Mouse (Mus musculus) liver, embryonic 15.5 days (tissue): Measurements from ENCODE around the gene Atp8b4. TPM values are rescaled to one million over a fixed set of nuclear protein-coding genes. Genes with fewer than 3 reads are reported as not detected.

Experiments
- ATAC-seq: fragments of 200-750 bp; cut with Nextera tagmentation; 2 replicates; pipeline ENCODE4 v1.8.0; 2017; ENCODE audit warnings: moderate number of reproducible peaks, mild to moderate bottlenecking, moderate library complexity; ENCODE audit not compliant: insufficient read depth
- H3K27ac ChIP-seq: fragments of 300-500 bp; sonication (generic); replicated peaks from 2 replicates; pipeline ENCODE4 v1.5.1; 2015; ENCODE audit warnings: mild to moderate bottlenecking, inconsistent platforms
- H3K27me3 ChIP-seq: fragments of 300-500 bp; sonication (generic); 2 replicates; pipeline ENCODE4 v1.6.1; 2015; ENCODE audit warnings: mild to moderate bottlenecking, inconsistent platforms
- H3K36me3 ChIP-seq: fragments of 300-500 bp; sonication (generic); replicated peaks from 2 replicates; pipeline ENCODE4 v1.6.1; 2015; ENCODE audit warnings: moderate library complexity, mild to moderate bottlenecking, inconsistent platforms
- H3K4me1 ChIP-seq: fragments of 300-500 bp; sonication (generic); replicated peaks from 2 replicates; pipeline ENCODE4 v1.6.1; 2015; ENCODE audit warnings: inconsistent platforms
- H3K4me2 ChIP-seq: fragments of 300-500 bp; sonication (generic); 2 replicates; pipeline ENCODE4 v1.6.1; 2015; ENCODE audit warnings: moderate library complexity, mild to moderate bottlenecking, inconsistent platforms
- H3K4me3 ChIP-seq: fragments of 300-500 bp; sonication (generic); replicated peaks from 2 replicates; pipeline ENCODE4 v1.5.1; 2015; ENCODE audit warnings: mild to moderate bottlenecking, inconsistent platforms
- H3K9ac ChIP-seq: fragments of 300-500 bp; sonication (generic); 2 replicates; pipeline ENCODE4 v1.6.1; 2015; ENCODE audit warnings: moderate library complexity, mild to moderate bottlenecking, inconsistent platforms
- H3K9me3 ChIP-seq: fragments of 300-500 bp; sonication (generic); replicated peaks from 2 replicates; pipeline ENCODE4 v1.6.1; 2016; ENCODE audit warnings: inconsistent platforms
- WGBS: fragments of 180-500 bp; shearing (Covaris S2); methylation state at CpG from one replicate; pipeline ENCODE4 v1.1.7; 2015; ENCODE audit warnings: mixed read lengths; ENCODE audit not compliant: insufficient replicate concordance; 5-methylcytosine and 5-hydroxymethylcytosine counted together
- polyA plus RNA-seq: library from polyadenylated mRNA; unstranded; fragments of >200 nt; fragmentation: Nextera tagmentation; extraction: Ambion mirVana; gene quantifications from 2 replicates; pipeline ENCODE4 v1.2.1, GENCODE M21; 2015

The Atp8b4 gene
- polyA plus RNA-seq, 1 experiment from 2014 or later, result 6.7 TPM

DNA sequence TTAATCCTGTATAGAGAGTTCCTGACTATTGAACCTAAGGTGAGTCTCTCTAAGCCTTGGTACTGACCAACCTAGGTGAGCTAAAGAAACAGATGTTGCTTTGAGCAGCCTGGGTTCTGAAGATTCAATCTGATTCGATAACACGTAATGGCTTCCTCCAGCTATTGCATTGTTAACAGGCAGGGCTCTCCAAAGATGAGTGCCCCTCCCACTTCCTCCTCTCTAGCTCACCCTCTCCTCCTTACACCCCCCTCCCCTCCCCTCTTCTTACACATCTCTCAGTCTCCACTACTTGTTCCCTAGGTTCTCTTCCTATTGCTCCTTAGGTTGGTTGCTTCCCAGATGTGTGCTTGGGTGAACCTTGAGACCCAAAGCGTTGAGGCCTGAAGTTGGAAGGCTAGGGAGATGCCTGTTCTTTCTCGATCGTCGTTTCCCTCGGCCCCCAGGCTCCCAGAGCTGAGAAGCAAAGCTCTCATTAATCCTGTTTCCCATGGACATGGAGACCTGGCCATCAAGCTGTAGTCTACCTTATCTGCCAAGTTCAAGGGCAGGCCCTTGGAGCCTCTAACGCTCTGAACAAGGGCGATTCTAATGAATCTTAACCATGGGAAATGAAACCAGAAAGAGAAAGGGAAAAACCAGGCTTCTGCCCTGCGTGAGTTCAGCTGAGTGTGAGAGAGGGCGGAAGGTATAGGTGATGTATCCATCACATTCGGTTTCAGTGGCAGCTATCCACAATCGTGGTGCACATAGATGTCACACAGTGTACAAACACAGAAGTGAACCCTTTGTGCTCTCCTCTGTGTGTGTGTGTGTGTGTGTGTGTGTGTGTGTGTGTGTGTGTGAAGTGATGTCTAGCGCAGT lies 4.4 kb downstream of the Atp8b4 start:
- no peak overlapping the region for H3K4me3 ChIP-seq
- H3K27me3 ChIP-seq, result no peaks in the 10 kb centered on the region
- no peaks in the 10 kb centered on the region for H3K36me3 ChIP-seq
- no peak overlapping the region for H3K27ac ChIP-seq
- H3K4me1 ChIP-seq, result 0 out of 2 replicates have a peak, but pooled peaks cover 2% of the 10 kb centered on the region
- 64% methylated on average over 14 of the region's 14 CpGs for WGBS
- no peak overlapping the region for H3K4me2 ChIP-seq
- ATAC-seq, result no peak
- no peak overlapping the region for H3K9ac ChIP-seq
- no peaks in the 10 kb centered on the region for H3K9me3 ChIP-seq

DNA sequence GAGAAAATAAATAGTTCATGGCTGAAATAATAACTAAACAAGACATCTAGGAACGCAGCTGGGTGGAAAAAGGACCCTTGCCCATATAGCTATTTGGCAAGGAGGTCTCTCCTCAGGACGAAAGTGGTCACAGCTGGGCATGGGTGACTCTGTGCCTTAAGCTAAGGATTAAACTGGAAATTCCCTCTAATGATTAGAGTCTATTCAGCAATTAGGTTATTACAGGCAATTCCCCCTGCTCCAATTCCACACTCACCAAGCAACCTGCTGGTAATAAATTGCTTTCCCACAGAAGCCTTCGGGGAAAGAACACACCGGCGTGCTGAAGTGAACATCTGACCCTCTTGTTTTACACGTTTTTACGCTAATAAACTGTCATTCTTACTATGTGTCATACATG lies 5.2 kb downstream of the Atp8b4 start:
- Histone ChIP-seq H3K9me3 (no peaks in the 10 kb centered on the region), H3K27me3 (no peaks in the 10 kb centered on the region), H3K9ac (no peak overlapping the region), H3K4me2 (no peak overlapping the region), H3K36me3 (no peaks in the 10 kb centered on the region), H3K4me1 (no peaks in the 10 kb centered on the region), H3K4me3 (no peak overlapping the region), H3K27ac (no peak overlapping the region)
- 71% methylated on average over 7 of the region's 7 CpGs for WGBS
- no peak for ATAC-seq

DNA sequence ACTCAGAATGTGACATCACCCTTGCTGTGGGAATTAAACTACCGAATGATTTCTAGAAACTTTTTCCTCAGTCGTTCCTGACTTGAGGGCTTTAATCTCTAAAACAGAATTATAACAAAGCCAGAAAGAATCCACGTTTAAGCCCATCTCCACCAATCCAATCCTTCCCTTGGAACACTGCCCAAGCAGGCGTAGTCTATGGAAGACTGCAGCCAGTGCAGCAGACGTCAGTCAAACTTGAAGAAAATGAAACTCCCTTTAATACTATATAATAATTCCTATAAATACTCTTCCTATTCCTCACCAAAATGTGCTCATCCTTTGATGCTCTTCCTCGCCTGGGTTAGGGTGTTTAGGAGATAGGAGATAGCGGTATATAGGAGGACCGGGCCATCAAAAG lies 7.2 kb downstream of the Atp8b4 start:
- Histone ChIP-seq H3K4me2 (no peak overlapping the region), H3K9ac (no peak overlapping the region), H3K36me3 (no peaks in the 10 kb centered on the region), H3K9me3 (no peaks in the 10 kb centered on the region), H3K27me3 (no peaks in the 10 kb centered on the region), H3K4me1 (no peaks in the 10 kb centered on the region), H3K27ac (no peak overlapping the region), H3K4me3 (no peak overlapping the region)
- no peak for ATAC-seq
- WGBS, result 61% methylated on average over 8 of the region's 8 CpGs

DNA sequence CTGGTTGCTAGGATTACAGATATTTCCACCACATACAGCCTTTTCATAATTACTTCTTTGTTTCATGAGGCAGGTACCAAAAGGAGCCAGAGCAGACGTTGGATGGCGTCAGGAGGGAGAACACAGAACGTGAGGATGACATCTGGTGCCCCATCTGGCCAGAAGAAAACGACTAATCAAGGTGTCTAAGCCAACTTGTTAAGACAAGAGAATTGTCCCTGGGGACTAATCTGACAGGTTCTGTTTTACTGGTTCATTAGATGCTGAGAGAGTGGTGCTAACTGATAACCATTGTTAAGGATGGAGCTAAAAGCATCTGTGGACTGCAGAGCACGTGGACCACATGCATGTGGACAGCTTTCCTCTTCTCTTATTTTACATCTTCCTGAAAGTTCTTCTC lies 7.8 kb downstream of the Atp8b4 start:
- WGBS, result 54% methylated on average over 5 of the region's 5 CpGs
- no peaks in the 10 kb centered on the region for H3K4me1 ChIP-seq
- ATAC-seq, result no peak

DNA sequence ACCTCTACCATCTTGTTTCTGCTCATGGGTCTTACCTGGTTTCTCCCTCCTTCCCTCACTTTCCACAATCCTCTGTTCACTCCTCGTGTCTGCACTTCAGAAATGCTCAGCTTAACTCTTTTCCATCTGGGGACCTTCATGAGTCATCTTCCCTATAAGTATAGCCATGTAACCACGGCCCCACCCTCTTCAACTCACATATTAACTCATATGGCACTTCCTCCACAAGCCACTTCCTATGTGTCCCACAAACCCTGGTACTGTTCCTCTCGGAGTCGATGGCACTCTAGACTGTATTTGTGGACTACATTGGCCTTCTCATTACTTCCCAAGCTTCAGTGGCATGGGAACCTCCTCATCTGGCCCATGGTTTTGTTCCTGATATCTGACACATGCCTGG lies 9.0 kb downstream of the Atp8b4 start:
- 0 out of 2 replicates have a peak overlapping the region, but pooled peaks have one; percentile 18 for H3K4me2 ChIP-seq
- no peaks in the 10 kb centered on the region for H3K9me3 ChIP-seq

More for the DNA sequence above, 7.8 kb downstream of the Atp8b4 start:
- Histone ChIP-seq H3K36me3 (no peaks in the 10 kb centered on the region), H3K9me3 (no peaks in the 10 kb centered on the region), H3K9ac (no peak overlapping the region), H3K4me3 (no peak overlapping the region), H3K4me2 (no peak overlapping the region), H3K27ac (no peak overlapping the region), H3K27me3 (no peaks in the 10 kb centered on the region)

DNA sequence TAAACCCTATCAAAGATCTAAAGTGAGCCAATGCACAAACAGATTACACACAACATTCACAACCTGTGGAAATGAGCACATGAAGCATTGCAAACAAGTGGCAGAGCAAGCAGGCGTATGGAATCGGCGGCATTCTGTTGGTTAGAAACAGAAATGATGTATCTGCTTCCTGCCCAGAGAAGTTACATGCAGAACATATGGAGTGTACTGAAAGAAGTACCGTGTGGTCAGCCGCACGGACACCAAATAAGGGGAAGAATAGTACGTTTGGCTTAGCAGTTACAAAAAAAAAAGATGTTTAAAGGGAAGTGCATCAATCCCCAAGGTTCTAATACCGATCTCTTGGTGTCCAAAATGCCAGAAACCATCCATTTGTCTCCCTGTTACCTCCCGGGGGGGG lies 9.9 kb downstream of the Atp8b4 start:
- no peak overlapping the region for H3K27ac ChIP-seq
- 48% methylated on average over 9 of the region's 9 CpGs for WGBS

More for the DNA sequence above, 9.0 kb downstream of the Atp8b4 start:
- no peak for ATAC-seq
- no peaks in the 10 kb centered on the region for H3K36me3 ChIP-seq
- 14% methylated on average over 4 of the region's 4 CpGs for WGBS
- H3K4me1 ChIP-seq, result no peaks in the 10 kb centered on the region
- 0 out of 2 replicates have a peak overlapping the region, but pooled peaks have one; percentile 34 for H3K27ac ChIP-seq
- H3K4me3 ChIP-seq, result peak overlapping the region; percentile 34; the same call in 1 of the 2 replicates
- no peak overlapping the region for H3K9ac ChIP-seq
- no peaks in the 10 kb centered on the region for H3K27me3 ChIP-seq

DNA sequence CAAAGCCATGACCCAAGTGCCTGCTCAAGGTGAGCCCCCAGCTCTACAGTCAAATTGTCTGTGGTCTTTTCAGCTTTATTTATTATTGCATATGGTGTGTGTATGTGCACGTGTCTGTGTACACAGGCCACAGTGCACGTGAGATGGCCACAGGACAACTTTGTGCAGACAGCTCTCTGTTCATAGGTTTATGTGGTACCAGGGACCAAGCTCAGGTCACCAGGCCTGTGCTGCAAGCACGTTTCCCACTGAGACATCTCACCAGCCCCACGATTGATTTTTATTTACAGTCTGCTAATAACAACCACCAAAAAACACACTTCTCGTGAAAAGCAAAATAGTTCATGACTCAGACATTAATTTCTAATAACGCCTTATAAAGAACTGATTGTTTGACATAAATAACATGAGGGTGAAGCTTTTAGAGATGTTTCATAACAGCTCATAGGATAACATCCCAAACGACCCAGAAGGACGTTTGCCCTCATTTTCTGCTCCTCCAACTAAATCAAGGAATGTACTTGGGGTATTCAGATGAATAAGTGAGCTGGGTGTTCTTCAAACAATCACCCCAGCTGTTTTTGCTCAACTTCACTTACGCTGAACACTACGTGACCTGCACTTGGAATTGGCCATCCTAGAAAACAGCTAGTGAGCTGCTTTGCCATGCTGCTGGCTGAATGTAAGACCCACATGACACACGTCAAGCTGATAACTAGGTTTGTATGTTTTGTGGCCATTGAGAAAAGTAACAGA lies 15.0 kb downstream of the Atp8b4 start:
- Histone ChIP-seq H3K9me3 (no peaks in the 10 kb centered on the region), H3K4me3 (no peak overlapping the region), H3K27me3 (no peaks in the 10 kb centered on the region), H3K36me3 (no peaks in the 10 kb centered on the region), H3K9ac (no peak overlapping the region), H3K27ac (no peak overlapping the region), H3K4me1 (no peaks in the 10 kb centered on the region), H3K4me2 (no peak overlapping the region)
- 60% methylated on average over 11 of the region's 11 CpGs for WGBS
- ATAC-seq, result no peak

More for the DNA sequence above, 9.9 kb downstream of the Atp8b4 start:
- Histone ChIP-seq H3K36me3 (no peaks in the 10 kb centered on the region), H3K9ac (no peak overlapping the region), H3K4me2 (peak overlapping the region; percentile 18; the same call in 1 of the 2 replicates), H3K4me1 (no peaks in the 10 kb centered on the region), H3K27me3 (no peaks in the 10 kb centered on the region), H3K9me3 (no peaks in the 10 kb centered on the region), H3K4me3 (peak overlapping the region; percentile 34)
- ATAC-seq, result no peak

DNA sequence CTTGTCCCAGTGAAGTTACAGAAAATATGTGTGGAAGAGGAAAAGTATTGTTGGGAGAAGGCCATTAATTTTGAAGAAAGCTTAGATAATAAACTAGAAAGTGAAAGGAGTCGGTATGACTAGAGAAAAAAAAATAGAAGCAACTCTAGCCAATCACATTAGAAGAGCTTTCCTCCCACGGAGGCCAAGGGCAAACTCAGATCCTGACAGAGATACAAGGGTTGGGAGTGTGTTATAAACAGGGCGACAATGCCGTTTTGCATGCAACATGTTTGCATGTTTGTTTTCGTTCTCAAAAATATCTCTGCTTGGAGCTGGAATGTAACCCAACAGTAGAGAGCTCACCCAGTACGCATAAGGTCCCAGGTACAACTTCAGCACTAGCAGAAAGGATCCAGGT lies 17.1 kb downstream of the Atp8b4 start:
- no peak overlapping the region for H3K27ac ChIP-seq
- WGBS, result 43% methylated on average over 6 of the region's 6 CpGs

DNA sequence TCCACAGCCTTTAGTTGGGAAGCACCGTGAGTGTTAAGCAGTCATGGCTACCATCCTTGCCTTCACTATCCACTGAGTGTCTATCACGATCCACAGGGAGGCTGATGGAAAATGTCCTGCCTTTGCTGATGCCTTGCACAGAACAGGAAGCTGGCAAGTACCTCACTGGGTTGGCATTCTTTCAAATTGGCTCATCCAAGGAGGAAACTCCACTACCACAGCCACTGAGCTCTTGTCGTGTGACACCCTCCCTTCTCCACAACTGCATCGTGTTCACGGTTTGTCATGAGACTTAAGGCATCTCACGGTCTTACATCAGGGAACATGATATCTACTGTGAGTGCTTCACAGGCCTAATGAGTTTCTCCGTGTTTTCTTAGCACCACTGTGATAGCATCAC lies 22.9 kb downstream of the Atp8b4 start:
- Histone ChIP-seq H3K4me2 (no peak overlapping the region), H3K9ac (no peak overlapping the region)
- no peak for ATAC-seq

More for the DNA sequence above, 17.1 kb downstream of the Atp8b4 start:
- no peak overlapping the region for H3K4me3 ChIP-seq
- no peak overlapping the region for H3K9ac ChIP-seq
- H3K27me3 ChIP-seq, result no peaks in the 10 kb centered on the region
- no peaks in the 10 kb centered on the region for H3K9me3 ChIP-seq
- no peaks in the 10 kb centered on the region for H3K36me3 ChIP-seq
- no peak for ATAC-seq
- H3K4me2 ChIP-seq, result no peak overlapping the region
- H3K4me1 ChIP-seq, result no peaks in the 10 kb centered on the region

DNA sequence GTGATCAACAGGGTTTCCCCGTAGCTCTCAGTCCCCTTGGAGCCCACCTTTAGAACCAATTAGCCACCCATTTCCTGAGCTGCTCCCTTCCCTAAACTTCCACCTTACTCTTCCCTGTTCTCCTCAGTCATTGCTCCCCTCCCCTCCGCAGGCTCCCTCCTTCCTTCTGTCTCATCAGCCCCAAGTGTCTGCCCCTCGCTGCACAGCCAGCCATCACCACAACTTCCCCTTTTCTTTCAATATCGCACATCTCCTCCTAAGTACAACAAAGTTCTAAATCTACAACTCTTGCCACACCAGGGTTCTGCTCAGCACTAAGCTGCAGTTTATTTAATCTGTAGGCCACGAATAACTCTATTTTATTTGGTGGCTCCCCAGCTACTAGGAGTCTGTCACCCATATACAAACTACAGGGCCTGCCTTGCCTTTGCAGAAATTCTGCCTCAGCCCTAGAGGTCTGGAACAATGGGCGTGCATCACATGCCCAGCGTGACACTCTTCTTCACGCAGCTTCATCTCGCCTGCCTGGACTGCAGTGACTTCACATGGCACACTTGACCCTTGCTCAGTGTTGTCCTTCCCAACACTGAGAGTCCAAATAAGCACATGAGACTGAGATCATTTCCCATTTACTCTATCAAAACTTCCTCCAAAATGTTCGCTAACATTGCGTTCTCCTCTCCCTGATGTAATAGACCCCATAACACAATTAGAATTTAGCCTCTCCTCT lies 24.6 kb downstream of the Atp8b4 start:
- no peaks in the 10 kb centered on the region for H3K9me3 ChIP-seq
- H3K4me3 ChIP-seq, result no peak overlapping the region
- ATAC-seq, result no peak
- WGBS, result 29% methylated on average over 11 of the region's 11 CpGs
- H3K27ac ChIP-seq, result no peak overlapping the region
- H3K4me1 ChIP-seq, result 0 out of 2 replicates have a peak, but pooled peaks cover 3% of the 10 kb centered on the region
- no peak overlapping the region for H3K9ac ChIP-seq
- no peaks in the 10 kb centered on the region for H3K27me3 ChIP-seq
- no peaks in the 10 kb centered on the region for H3K36me3 ChIP-seq
- no peak overlapping the region for H3K4me2 ChIP-seq

More for the DNA sequence above, 22.9 kb downstream of the Atp8b4 start:
- H3K4me1 ChIP-seq, result 0 out of 2 replicates have a peak, but pooled peaks cover 3% of the 10 kb centered on the region
- WGBS, result 62% methylated on average over 7 of the region's 7 CpGs
- no peaks in the 10 kb centered on the region for H3K9me3 ChIP-seq
- H3K36me3 ChIP-seq, result no peaks in the 10 kb centered on the region
- H3K27me3 ChIP-seq, result no peaks in the 10 kb centered on the region
- no peak overlapping the region for H3K4me3 ChIP-seq
- no peak overlapping the region for H3K27ac ChIP-seq
